Mouse (Mus musculus) bone marrow, adult 2 months (tissue): Measurements from ENCODE around the gene Sart3. TPM values are rescaled to one million over a fixed set of nuclear protein-coding genes. Genes with fewer than 3 reads are reported as not detected.

Source experiments
- H3K27ac ChIP-seq: fragments of 200-500 bp; 2 replicates; pipeline ENCODE4 v1.5.1; 2012; ENCODE audit warnings: low read depth, mild to moderate bottlenecking, control low read depth, inconsistent platforms, low read length; ENCODE audit not compliant: control insufficient read depth, poor library complexity, insufficient read depth
- H3K4me1 ChIP-seq: fragments of 200-500 bp; 2 replicates; pipeline ENCODE4 v1.6.1; 2011; ENCODE audit warnings: low read length; ENCODE audit not compliant: control insufficient read depth, insufficient read depth
- H3K4me3 ChIP-seq: fragments of 200-500 bp; replicated peaks from 2 replicates; pipeline ENCODE3; 2011; ENCODE audit warnings: mild to moderate bottlenecking, low read depth, low read length, control low read depth; ENCODE audit not compliant: control insufficient read depth
- CTCF ChIP-seq: fragments of 200-500 bp; IDR thresholded peaks from 2 replicates; pipeline ENCODE4 v1.5.1; 2011; ENCODE audit warnings: low read length, control low read depth; ENCODE audit not compliant: control insufficient read depth, insufficient read depth
- POLR2A ChIP-seq: fragments of 200-500 bp; IDR thresholded peaks from 2 replicates; pipeline ENCODE4 v1.6.1; 2011; ENCODE audit warnings: low read depth, mild to moderate bottlenecking, control low read depth, low read length, borderline replicate concordance; ENCODE audit not compliant: control insufficient read depth
- WGBS: fragments of 180-500 bp; shearing (Covaris S2); methylation state at CpG from one replicate; pipeline ENCODE4 v1.1.7; 2018; 5-methylcytosine and 5-hydroxymethylcytosine counted together
- polyA plus RNA-seq: library from polyadenylated mRNA; stranded (reverse); fragments of >200 nt; gene quantifications from 2 replicates; pipeline ENCODE4 v1.2.4, GENCODE M21; 2011; ENCODE audit warnings: low replicate concordance; ENCODE audit not compliant: missing spikeins, insufficient read depth, insufficient read length

The Sart3 gene
- polyA plus RNA-seq, 1 experiment: 57.4 TPM

GRCm38 (mm10) chr5:113798525-113798924, 26.2 kb upstream of the Sart3 start:
- no peak overlapping the region for H3K27ac ChIP-seq
- 31% methylated on average over 9 of the region's 9 CpGs for WGBS
- no peak overlapping the region for H3K4me3 ChIP-seq
- no peak for TF ChIP-seq CTCF
- no peak for TF ChIP-seq POLR2A
- peaks cover 1% of the 10 kb centered on the region; the same call in 1 of the 2 replicates for H3K4me1 ChIP-seq

- Histone ChIP-seq H3K4me3 (no peak overlapping the region), H3K27ac (no peak overlapping the region), H3K4me1 (peaks cover 1% of the 10 kb centered on the region; the same call in 1 of the 2 replicates)
- TF ChIP-seq POLR2A (no peak), CTCF (no peak)
- 43% methylated on average over 19 of the region's 19 CpGs for WGBS
Observed at GRCm38 (mm10) chr5:113797149-113797882, 25.0 kb upstream of the Sart3 start.

GRCm38 (mm10) chr5:113796401-113797148, 24.3 kb upstream of the Sart3 start:
- Histone ChIP-seq H3K4me1 (peaks cover 4% of the 10 kb centered on the region), H3K4me3 (no peak overlapping the region), H3K27ac (no peak overlapping the region)
- 7% methylated on average over 13 of the region's 13 CpGs for WGBS
- TF ChIP-seq CTCF (no peak), POLR2A (no peak)

GRCm38 (mm10) chr5:113791197-113792095, 19.1 kb upstream of the Sart3 start:
- H3K27ac ChIP-seq: 0 out of 2 replicates have a peak overlapping the region, but pooled peaks have one; percentile 4
- TF ChIP-seq POLR2A (no peak), CTCF (no peak)
- no peak overlapping the region for H3K4me3 ChIP-seq
- 67% methylated on average over 16 of the region's 16 CpGs for WGBS
- peaks cover 6% of the 10 kb centered on the region for H3K4me1 ChIP-seq

- TF ChIP-seq CTCF: no peak
- no peak for TF ChIP-seq POLR2A
- Histone ChIP-seq H3K4me1 (peaks cover 6% of the 10 kb centered on the region), H3K4me3 (no peak overlapping the region), H3K27ac (peak overlapping the region; percentile 4; the same call in 1 of the 2 replicates)
- WGBS: 28% methylated on average over 11 of the region's 11 CpGs
Observed at GRCm38 (mm10) chr5:113790453-113791196, 18.3 kb upstream of the Sart3 start.

- WGBS: 73% methylated on average over 7 of the region's 7 CpGs
- no peak overlapping the region for H3K4me3 ChIP-seq
- TF ChIP-seq CTCF: no peak
- no peak overlapping the region for H3K27ac ChIP-seq
- peaks cover 6% of the 10 kb centered on the region for H3K4me1 ChIP-seq
Observed at GRCm38 (mm10) chr5:113789075-113789788, 16.9 kb upstream of the Sart3 start.

- peaks cover 6% of the 10 kb centered on the region for H3K4me1 ChIP-seq
- 83% methylated on average over 6 of the region's 6 CpGs for WGBS
Observed at GRCm38 (mm10) chr5:113788645-113789044, 16.3 kb upstream of the Sart3 start.

More at GRCm38 (mm10) chr5:113788645-113789044, 16.3 kb upstream of the Sart3 start:
- no peak overlapping the region for H3K4me3 ChIP-seq
- TF ChIP-seq POLR2A: no peak
- no peak for TF ChIP-seq CTCF
- H3K27ac ChIP-seq: no peak overlapping the region
